Mouse (Mus musculus): ENCODE data around the gene Cstad. TPM values are rescaled to one million over a fixed set of nuclear protein-coding genes. Genes with fewer than 3 reads are reported as not detected.

The Cstad gene
- total and polyA plus RNA-seq, 2 experiments: 0.46 TPM; not detected in 1

GRCm38 (mm10) chr2:30604880-30605761 lies 10.3 kb downstream of the Cstad start:
- peak overlapping the region; percentile 12; the same call in 1 of the 2 replicates for H3K9ac ChIP-seq (ENCODE audit: low read depth, low read length)
- H3K27ac ChIP-seq (replicated peaks; ENCODE audit: insufficient read depth, low read depth, low read length): no peak overlapping the region
- H3K79me2 ChIP-seq (ENCODE audit: control insufficient read depth, insufficient read depth, low read length): no peaks in the 10 kb centered on the region
- WGBS: 11% methylated on average over 32 of the region's 32 CpGs
- peaks cover 8% of the 10 kb centered on the region; the same call in 1 of the 2 replicates for H3K4me1 ChIP-seq (ENCODE audit: control insufficient read depth, insufficient read depth, low read length)
- no peak for TF ChIP-seq CTCF (IDR thresholded peaks at IDR 0.05; ENCODE audit: low read depth, low read length)
- TF ChIP-seq POLR2A (IDR thresholded peaks at IDR 0.05; ENCODE audit: extremely low read depth, insufficient read depth, low read length): no peak
- no peaks in the 10 kb centered on the region for H3K27me3 ChIP-seq (ENCODE audit: control insufficient read depth, insufficient read depth, low read length)
- H3K4me3 ChIP-seq (ENCODE audit: insufficient read depth, low read depth, low read length): no peak overlapping the region
- DNase-seq (ENCODE audit: extremely low read depth, low read depth, low spot score): peak; percentile 40
- H3K36me3 ChIP-seq (ENCODE audit: control insufficient read depth, insufficient read depth, low read length): no peaks in the 10 kb centered on the region

- H3K27me3 ChIP-seq (ENCODE audit: control insufficient read depth, insufficient read depth, low read length): no peaks in the 10 kb centered on the region
- no peak overlapping the region for H3K27ac ChIP-seq (replicated peaks; ENCODE audit: insufficient read depth, low read depth, low read length)
Observed at GRCm38 (mm10) chr2:30605762-30606051, 10.9 kb downstream of the Cstad start.

GRCm38 (mm10) chr2:30606621-30607052 lies 11.8 kb downstream of the Cstad start:
- no peaks in the 10 kb centered on the region for H3K79me2 ChIP-seq (ENCODE audit: control insufficient read depth, insufficient read depth, low read length)
- no peak for DNase-seq (ENCODE audit: extremely low read depth, low read depth, low spot score)
- peaks cover 3% of the 10 kb centered on the region; the same call in 1 of the 2 replicates for H3K4me1 ChIP-seq (ENCODE audit: control insufficient read depth, insufficient read depth, low read length)
- no peak overlapping the region for H3K9ac ChIP-seq (ENCODE audit: low read depth, low read length)
- TF ChIP-seq CTCF (IDR thresholded peaks at IDR 0.05; ENCODE audit: low read depth, low read length) (no peak), POLR2A (IDR thresholded peaks at IDR 0.05; ENCODE audit: extremely low read depth, insufficient read depth, low read length) (no peak)
- no peak overlapping the region for H3K4me3 ChIP-seq (ENCODE audit: insufficient read depth, low read depth, low read length)
- WGBS: 61% methylated on average over 23 of the region's 23 CpGs
- no peaks in the 10 kb centered on the region for H3K27me3 ChIP-seq (ENCODE audit: control insufficient read depth, insufficient read depth, low read length)
- no peaks in the 10 kb centered on the region for H3K36me3 ChIP-seq (ENCODE audit: control insufficient read depth, insufficient read depth, low read length)
- H3K27ac ChIP-seq (replicated peaks; ENCODE audit: insufficient read depth, low read depth, low read length): no peak overlapping the region

More at GRCm38 (mm10) chr2:30605762-30606051, 10.9 kb downstream of the Cstad start:
- Histone ChIP-seq H3K4me3 (ENCODE audit: insufficient read depth, low read depth, low read length) (no peak overlapping the region), H3K79me2 (ENCODE audit: control insufficient read depth, insufficient read depth, low read length) (no peaks in the 10 kb centered on the region), H3K36me3 (ENCODE audit: control insufficient read depth, insufficient read depth, low read length) (no peaks in the 10 kb centered on the region), H3K9ac (ENCODE audit: low read depth, low read length) (no peak overlapping the region), H3K4me1 (ENCODE audit: control insufficient read depth, insufficient read depth, low read length) (peaks cover 8% of the 10 kb centered on the region; the same call in 1 of the 2 replicates)
- DNase-seq (ENCODE audit: extremely low read depth, low read depth, low spot score): no peak
- 50% methylated on average over 6 of the region's 6 CpGs for WGBS
- no peak for TF ChIP-seq POLR2A (IDR thresholded peaks at IDR 0.05; ENCODE audit: extremely low read depth, insufficient read depth, low read length)
- TF ChIP-seq CTCF (IDR thresholded peaks at IDR 0.05; ENCODE audit: low read depth, low read length): no peak

GRCm38 (mm10) chr2:30607941-30608340 lies 13.1 kb downstream of the Cstad start:
- no peak for DNase-seq (ENCODE audit: extremely low read depth, low read depth, low spot score)
- 85% methylated on average over 8 of the region's 8 CpGs for WGBS
- Histone ChIP-seq H3K36me3 (ENCODE audit: control insufficient read depth, insufficient read depth, low read length) (no peaks in the 10 kb centered on the region), H3K79me2 (ENCODE audit: control insufficient read depth, insufficient read depth, low read length) (no peaks in the 10 kb centered on the region), H3K4me3 (ENCODE audit: insufficient read depth, low read depth, low read length) (no peak overlapping the region), H3K9ac (ENCODE audit: low read depth, low read length) (no peak overlapping the region), H3K27ac (replicated peaks; ENCODE audit: insufficient read depth, low read depth, low read length) (no peak overlapping the region), H3K4me1 (ENCODE audit: control insufficient read depth, insufficient read depth, low read length) (peaks cover 3% of the 10 kb centered on the region; the same call in 1 of the 2 replicates), H3K27me3 (ENCODE audit: control insufficient read depth, insufficient read depth, low read length) (no peaks in the 10 kb centered on the region)
- no peak for TF ChIP-seq POLR2A (IDR thresholded peaks at IDR 0.05; ENCODE audit: extremely low read depth, insufficient read depth, low read length)
- no peak for TF ChIP-seq CTCF (IDR thresholded peaks at IDR 0.05; ENCODE audit: low read depth, low read length)

GRCm38 (mm10) chr2:30608690-30609201 lies 13.9 kb downstream of the Cstad start:
- peaks cover 3% of the 10 kb centered on the region; the same call in 1 of the 2 replicates for H3K4me1 ChIP-seq (ENCODE audit: control insufficient read depth, insufficient read depth, low read length)
- no peak overlapping the region for H3K4me3 ChIP-seq (ENCODE audit: insufficient read depth, low read depth, low read length)
- H3K36me3 ChIP-seq (ENCODE audit: control insufficient read depth, insufficient read depth, low read length): no peaks in the 10 kb centered on the region
- TF ChIP-seq POLR2A (IDR thresholded peaks at IDR 0.05; ENCODE audit: extremely low read depth, insufficient read depth, low read length): no peak
- no peak for TF ChIP-seq CTCF (IDR thresholded peaks at IDR 0.05; ENCODE audit: low read depth, low read length)
- no peak for DNase-seq (ENCODE audit: extremely low read depth, low read depth, low spot score)
- 89% methylated on average over 10 of the region's 10 CpGs for whole genome bisulfite sequencing
- H3K9ac ChIP-seq (ENCODE audit: low read depth, low read length): no peak overlapping the region
- H3K27ac ChIP-seq (replicated peaks; ENCODE audit: insufficient read depth, low read depth, low read length): no peak overlapping the region
- no peaks in the 10 kb centered on the region for H3K27me3 ChIP-seq (ENCODE audit: control insufficient read depth, insufficient read depth, low read length)
- H3K79me2 ChIP-seq (ENCODE audit: control insufficient read depth, insufficient read depth, low read length): no peaks in the 10 kb centered on the region

GRCm38 (mm10) chr2:30613574-30613973 lies 18.7 kb downstream of the Cstad start:
- WGBS: 27% methylated on average over 18 of the region's 18 CpGs
- Histone ChIP-seq H3K79me2 (ENCODE audit: control insufficient read depth, insufficient read depth, low read length) (no peaks in the 10 kb centered on the region), H3K27ac (replicated peaks; ENCODE audit: insufficient read depth, low read depth, low read length) (no peak overlapping the region), H3K4me3 (ENCODE audit: insufficient read depth, low read depth, low read length) (no peak overlapping the region), H3K36me3 (ENCODE audit: control insufficient read depth, insufficient read depth, low read length) (no peaks in the 10 kb centered on the region), H3K9ac (ENCODE audit: low read depth, low read length) (no peak overlapping the region), H3K4me1 (ENCODE audit: control insufficient read depth, insufficient read depth, low read length) (peaks cover 2% of the 10 kb centered on the region), H3K27me3 (ENCODE audit: control insufficient read depth, insufficient read depth, low read length) (no peaks in the 10 kb centered on the region)
- DNase-seq (ENCODE audit: extremely low read depth, low read depth, low spot score): no peak
- TF ChIP-seq POLR2A (IDR thresholded peaks at IDR 0.05; ENCODE audit: extremely low read depth, insufficient read depth, low read length) (no peak), CTCF (IDR thresholded peaks at IDR 0.05; ENCODE audit: low read depth, low read length) (0 out of 2 replicates have a peak, but pooled peaks have one; percentile 2)
